Mouse (Mus musculus) megakaryocyte, embryonic 14.5 days (primary cell): Measurements from ENCODE around the gene Dapk2.

Source experiments
- FLI1 ChIP-seq: IDR thresholded peaks from 2 replicates; pipeline ENCODE4 v1.6.1; 2012; ENCODE audit warnings: low read length, inconsistent platforms, mixed read lengths
- GATA1 ChIP-seq: IDR thresholded peaks from 3 replicates; pipeline ENCODE4 v1.6.1; 2012; ENCODE audit warnings: mixed read lengths, low read length, inconsistent platforms, borderline replicate concordance

DNA sequence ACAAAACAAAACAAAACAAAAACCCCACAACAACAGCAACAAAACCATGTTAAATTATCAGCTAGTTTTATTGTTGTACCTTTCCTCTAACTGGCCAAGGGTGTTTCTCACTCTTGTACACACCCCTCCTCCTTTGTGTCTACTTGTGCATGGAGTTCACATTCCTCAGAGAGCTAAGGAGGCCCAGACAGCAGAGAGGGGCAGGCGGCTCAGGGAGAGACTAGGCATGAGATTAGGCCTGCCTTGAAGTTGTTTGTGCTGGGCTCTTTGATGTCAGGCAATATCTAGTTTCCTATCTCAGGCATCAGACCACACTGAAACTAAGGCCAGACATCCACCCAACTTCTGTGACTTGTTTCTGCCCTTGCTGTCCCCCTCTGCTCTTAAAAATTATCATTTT, 10.2 kb downstream of the Dapk2 start:
- TF ChIP-seq GATA1 (no peak), FLI1 (no peak)
